Mouse (Mus musculus) gastrocnemius, postnatal 36 days (tissue): ENCODE measurements around the gene Srrm2. TPM values are rescaled to one million over a fixed set of nuclear protein-coding genes. Genes with fewer than 3 reads are reported as not detected.
A peak's percentile ranks its signal among the peaks of the same experiment; 100 is the strongest.
"Not testable (repeated sequence)": the region's sequence is repeated elsewhere in the genome, so short reads cannot be mapped to it uniquely, and the experiment has no call there.

Experiments
- DNase-seq, 2 experiments: peaks; one replicate each; pipeline ENCODE4 v3.0.0; 2022
- intact Hi-C: fragments of 180-260 bp; cut with DNase I; formaldehyde crosslinking; loops from one replicate; pipeline ENCODE4 v1.15.1; 2025
- total RNA-seq, 2 experiments: library from RNA; stranded (reverse); gene quantifications; 2 replicates each; pipeline ENCODE4 v1.2.3; 2021

Gene Srrm2
- total RNA-seq, 2 experiments from 2014 or later: 153 to 189 TPM

DNA sequence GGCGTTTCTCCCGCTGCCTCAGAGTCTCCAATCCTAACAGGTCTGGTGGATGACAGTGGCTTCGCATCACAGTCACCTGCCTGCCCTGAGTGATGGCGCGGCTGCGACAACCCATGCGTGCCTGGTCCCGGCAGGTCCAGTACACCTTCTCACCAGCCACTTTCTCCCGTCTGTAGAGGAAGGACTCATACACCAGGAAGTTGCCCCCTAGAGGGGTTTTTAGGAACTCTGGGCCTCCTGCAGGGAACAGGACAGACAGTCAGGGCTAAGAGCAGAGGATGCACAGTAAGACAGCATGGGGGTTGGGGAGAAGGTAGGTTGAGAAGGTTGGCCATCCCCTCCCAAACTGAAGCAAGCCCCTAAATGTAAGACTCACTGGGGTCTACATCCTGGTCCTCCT lies 30.1 kb upstream of the Srrm2 start:
- intact Hi-C loops: no loop called here
- no peak for DNase-seq

DNA sequence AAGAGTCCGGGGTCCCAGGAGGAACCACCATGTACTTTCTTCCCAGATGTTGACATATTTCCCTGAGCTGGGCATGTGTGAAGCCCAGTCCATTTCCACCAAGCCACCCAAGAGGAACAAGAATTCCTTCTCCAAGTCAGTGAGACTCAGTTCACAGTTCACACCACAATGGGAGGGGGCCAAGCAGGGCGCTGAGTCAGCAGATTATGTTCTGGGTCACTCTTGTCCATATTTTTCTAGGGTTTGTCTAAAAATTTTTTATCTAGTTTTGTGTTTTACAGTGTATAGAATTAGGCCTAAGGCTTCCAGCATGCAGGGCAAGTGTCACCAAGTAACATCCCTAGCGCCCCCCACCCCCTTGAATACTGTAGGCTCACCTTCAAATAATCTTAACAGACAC lies 29.2 kb upstream of the Srrm2 start:
- intact Hi-C loops: no loop called here

DNA sequence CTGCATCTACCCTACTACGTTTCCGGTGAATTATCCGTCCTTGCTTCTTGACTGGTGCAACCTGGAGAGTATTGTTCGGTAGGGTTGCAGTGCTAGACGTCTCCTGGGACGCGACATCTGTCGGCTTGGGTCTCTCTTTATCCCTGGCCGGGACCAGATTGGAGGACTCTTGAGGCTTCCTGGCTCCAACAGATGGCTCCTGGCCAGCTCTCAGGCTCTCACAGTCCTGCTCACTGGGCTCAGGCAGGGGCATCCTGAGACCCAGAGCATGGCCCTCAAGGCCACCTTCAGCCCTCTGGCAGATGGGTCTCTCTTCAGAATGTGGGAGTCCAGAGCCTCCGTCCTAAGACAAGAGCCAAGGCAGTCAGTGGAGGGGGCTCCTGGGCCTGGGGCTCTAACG lies 27.4 kb upstream of the Srrm2 start:
- intact Hi-C loops: no loop called here
- no peak for DNase-seq

More for the DNA sequence above, 29.2 kb upstream of the Srrm2 start:
- no peak for DNase-seq

DNA sequence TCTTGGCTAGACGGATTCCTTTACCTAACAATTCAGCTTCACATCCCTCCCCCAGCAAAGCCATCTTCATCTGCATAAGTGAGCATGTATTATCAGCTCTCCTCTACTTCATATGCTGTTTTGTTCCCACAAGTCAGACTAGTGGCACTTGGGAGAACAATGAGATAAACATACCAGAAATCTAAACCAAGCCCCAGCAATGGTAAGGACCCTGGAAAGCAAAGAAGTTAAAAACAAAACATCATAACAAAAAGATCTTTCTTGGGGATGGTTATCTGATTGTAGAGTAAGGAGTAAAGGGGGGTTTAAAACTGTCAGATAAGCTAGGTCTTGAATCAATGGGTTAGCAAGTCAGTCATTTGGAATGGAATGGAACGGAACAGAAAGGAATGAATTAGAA lies 19.8 kb upstream of the Srrm2 start:
- intact Hi-C loops: loop anchor here (5.0 kb wide), 1 partner anchor 192 kb away; no protein-coding TSS in a partner anchor
- DNase-seq: no peak

DNA sequence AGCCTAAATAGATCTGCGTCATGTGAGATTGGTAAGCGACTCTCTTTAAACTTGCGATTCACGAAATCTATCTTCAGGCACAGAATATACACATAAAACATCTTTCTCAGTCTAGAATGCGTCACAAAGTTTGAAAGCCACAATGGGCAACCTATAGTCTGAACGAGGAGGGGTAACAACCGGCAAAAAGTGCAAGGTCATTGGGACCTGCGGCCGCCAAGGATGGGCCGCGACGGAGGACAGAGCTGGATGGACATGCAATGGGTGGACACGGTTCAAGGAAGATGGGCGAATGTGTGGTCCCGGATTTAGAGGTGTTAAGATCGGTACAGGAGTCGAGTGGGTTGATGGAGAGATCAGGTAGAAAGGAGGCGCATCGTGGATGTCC lies 19.4 kb upstream of the Srrm2 start:
- no peak for DNase-seq
- intact Hi-C loops: loop anchor here (5.0 kb wide), 1 partner anchor 191 kb away; no protein-coding TSS in a partner anchor

DNA sequence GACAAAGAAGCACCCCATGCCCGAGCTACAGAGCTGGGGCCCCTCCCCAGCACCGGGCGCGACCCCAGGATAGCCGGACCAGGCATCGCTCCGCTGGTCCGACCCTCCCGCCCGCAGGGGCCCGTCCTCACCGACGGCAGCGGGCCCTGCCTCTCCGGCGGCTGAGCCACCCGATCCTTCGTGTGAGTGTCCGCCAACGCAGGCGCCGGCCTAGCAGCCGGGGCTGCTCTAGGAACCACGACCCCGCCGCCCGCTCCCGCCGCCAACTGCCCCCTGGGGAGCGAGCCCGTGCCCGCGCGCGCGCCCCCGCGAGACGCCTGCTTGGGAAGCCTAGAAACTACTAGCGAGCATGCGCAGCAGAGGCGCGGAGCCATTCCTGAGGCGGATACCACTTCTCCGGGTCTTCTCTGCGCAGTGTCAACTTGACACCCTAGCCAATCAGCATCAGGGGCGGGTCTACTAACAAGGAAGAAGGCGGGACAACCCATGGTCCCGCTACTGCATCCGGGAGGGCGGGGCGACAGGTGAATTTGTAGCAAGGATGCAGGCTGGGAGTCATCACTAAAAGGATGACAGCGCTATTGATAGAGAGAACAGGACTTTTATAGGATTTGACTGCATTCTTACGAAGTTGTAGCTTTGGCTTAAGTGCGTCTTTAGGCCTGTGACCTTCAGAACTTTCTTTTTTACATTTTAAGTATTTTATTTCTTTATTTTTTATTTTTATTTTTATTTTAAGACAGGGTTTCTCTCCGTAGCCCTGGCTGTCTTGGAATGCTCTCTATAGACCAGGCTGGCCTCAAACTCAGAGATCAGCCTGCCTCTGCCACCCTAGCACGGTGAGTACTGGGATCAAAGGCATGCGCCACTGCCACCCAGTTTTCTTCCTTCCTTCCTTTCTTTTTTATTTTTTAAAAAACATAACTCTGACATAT lies 18.8 kb upstream of the Srrm2 start, which contains the start of gene Flywch1:
Gene Flywch1 (minus strand): TSS at position 319 of the 935 bp plus-strand sequence.
- intact Hi-C loops: loop anchor here (5.0 kb wide), 1 partner anchor 191 kb away; no protein-coding TSS in a partner anchor
- DNase-seq: peak; percentile 96

DNA sequence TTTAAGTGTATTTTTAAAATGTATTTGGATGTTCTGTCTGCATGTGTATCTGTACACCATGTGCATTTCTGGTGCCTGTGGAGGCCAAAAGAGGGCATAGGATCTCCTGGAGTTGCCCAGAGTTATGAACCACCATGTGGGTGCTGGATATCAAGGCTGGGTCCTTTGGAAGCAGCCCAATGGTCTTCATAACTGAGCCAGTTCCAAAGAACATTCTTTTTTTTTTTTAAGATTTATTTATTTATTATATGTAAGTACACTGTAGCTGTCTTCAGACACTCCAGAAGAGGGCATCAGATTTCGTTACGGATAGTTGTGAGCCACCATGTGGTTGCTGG lies 18.1 kb upstream of the Srrm2 start:
- not testable (repeated sequence) for DNase-seq
- intact Hi-C loops: loop anchor here (5.0 kb wide), 1 partner anchor 190 kb away; no protein-coding TSS in a partner anchor

DNA sequence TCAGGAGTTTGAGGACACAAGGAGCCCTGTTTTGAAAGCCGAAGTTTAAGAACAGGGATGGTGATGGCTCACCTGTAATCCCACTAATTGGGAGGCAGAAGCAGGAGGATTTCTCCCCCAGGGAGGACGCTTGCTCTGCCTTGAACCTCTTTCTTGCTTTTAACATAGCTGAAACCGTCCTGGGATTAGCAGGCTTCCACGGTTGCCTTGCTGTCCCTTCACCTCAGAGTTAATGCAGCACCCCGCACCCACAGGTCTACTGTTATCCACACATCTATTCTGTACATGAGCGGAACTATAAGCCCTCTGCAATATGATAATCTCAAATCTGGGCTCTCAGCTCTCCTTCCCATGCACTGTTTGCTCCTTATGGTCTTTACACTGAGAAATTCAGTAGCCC lies 16.7 kb upstream of the Srrm2 start:
- intact Hi-C loops: loop anchor here (2.0 to 5.0 kb wide), 2 partner anchors 69 to 189 kb away; partner anchors contain the start of gene Prss32
- DNase-seq: no peak

DNA sequence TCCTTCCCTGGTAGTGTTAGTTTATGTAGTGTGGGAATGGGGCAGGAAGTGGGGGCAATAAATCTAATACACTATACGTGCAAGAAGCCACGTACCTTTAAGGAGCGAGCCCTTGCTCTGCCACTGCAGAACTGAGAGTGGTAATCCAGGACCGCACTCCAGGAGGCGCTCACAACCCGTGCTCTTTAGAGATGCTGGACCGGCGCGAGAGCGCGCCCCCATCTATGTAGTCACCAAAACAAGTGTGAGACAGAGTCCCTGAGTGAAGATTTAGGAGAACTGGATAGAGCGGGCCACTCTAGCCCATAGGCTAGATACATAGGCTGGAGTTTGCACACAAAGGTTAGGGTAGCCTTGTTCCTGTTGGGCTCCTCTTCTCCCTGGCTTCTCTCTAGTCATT lies 16.2 kb upstream of the Srrm2 start:
- intact Hi-C loops: loop anchor here (2.0 to 5.0 kb wide), 2 partner anchors 69 to 188 kb away; partner anchors contain the start of gene Prss32
- DNase-seq: peak; percentile 71 to 79

DNA sequence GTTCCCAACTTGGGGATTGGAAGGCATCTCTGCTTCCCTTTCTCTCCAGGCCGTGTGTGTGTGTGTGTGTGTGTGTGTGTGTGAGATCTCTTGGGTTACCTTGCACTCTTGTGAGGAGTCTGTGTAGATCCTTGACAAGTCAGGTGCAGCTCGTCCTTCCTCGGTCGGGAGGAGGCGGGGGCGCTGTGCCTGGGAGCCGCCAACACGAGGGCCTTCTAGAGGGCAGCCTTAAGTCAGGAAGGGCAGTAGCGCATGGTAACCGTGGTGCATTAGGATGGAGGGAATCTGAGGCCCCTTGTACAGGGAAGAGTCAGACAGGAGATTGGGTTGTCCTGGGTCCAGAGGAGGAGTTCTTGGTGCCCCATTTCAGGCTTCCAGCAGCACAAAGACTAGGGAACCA lies 14.1 kb upstream of the Srrm2 start:
- no peak for DNase-seq
- intact Hi-C loops: no loop called here

DNA sequence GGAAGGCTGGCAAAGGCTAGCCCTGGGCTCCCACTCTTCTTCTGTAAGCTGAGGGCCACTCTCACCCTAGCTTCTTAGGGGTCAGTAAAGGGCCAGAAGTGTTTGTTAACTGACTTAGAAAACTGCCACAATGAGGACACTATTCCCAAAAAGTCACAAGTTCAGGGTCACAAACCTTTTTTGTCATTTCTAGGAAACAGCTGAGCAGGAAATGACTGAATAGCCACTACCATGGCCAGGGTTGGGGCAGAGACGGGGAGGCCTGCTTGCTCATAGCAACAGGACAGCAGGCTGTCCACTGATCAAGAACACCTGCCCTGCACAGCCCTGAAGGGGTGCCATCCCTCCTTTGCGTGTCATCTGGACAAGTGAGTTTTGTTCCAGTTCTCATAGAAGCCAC lies 13.2 kb upstream of the Srrm2 start:
- intact Hi-C loops: no loop called here
- no peak for DNase-seq

DNA sequence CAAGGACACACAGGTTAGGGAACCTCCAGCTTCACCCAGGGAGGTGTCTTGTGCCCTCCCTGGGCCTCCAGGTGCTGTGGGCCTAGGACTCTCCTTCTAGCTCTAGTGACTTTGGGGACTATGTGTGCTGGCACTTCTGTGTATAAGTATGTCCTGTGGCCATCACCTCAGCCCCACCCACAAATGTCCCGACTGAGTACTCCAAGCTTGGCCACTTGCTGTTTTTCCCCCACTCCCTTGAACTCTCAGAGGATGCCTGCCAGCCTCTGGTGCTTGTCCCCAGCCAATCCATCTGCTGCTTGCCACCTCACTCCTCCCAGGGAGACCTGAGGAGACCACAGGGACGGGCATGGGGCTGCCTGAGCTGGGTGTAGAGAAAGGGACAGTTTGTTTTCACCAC lies 11.9 kb upstream of the Srrm2 start:
- no peak for DNase-seq
- intact Hi-C loops: no loop called here

DNA sequence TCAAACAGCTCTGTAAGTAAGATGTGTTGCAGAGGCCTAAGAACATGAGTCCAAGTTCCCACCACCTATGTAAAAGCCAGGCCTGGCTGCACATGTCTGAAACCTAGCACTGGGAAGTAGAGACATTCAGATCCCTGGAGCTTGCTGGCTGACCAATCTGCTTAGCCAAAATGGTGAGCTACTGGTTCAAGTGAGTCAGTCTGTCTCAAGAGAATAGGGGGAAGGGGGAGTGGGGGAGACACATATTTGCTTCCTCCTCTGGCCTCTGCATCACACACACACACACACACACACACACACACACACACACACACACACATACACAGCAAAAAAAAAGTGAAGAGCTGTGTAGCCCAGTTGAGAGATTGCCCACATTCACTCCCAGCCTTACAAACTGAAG lies 7.0 kb upstream of the Srrm2 start:
- intact Hi-C loops: no loop called here
- DNase-seq: no peak

DNA sequence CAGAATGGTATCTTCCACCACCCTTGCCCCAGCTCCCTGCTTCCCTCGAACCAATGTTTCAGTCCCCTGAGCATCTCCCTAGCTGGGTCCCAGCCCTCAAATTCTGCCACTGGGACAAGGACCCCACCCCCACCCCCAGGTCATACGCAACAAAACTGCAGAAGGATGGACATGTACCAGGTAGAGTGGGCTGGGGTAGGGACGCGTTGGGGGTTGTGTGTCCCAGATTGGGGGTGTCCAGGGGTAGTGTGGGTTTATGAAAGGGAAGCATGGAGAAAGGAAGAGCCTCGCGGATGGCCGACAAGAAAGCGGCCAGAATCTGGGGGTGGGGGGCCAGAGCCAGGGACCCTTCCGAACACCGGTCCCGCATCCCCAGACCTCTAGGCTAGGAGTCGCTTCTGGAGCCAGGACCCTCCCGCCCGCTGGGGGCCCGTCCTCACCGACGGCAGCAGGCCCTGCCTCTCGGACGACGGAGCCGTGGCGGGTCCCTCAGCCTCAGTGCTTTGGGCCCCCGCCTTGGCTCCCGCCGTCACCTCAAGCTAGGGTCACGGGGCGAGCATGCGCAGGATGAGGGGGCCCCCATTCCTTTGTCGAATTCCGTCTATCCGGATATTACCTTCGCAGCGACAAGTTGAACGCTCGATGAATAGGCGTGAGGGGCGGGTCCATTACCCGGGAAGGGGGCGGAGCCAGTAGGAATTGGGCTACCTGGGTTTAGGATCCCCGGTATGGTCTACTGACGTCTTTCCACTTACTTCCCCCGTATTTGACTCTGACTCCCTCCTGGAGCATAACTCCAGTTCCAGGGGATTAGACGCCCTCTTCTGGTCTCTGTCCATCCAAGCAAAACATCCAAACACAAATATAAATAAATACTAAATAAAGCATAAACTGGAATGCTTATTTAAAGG lies 4.5 kb upstream of the Srrm2 start, which contains the start of gene Flywch2:
Gene Flywch2 (minus strand): TSS at position 521 of the 911 bp plus-strand sequence.
- intact Hi-C loops: no loop called here
- peak; percentile 34 to 39 for DNase-seq

DNA sequence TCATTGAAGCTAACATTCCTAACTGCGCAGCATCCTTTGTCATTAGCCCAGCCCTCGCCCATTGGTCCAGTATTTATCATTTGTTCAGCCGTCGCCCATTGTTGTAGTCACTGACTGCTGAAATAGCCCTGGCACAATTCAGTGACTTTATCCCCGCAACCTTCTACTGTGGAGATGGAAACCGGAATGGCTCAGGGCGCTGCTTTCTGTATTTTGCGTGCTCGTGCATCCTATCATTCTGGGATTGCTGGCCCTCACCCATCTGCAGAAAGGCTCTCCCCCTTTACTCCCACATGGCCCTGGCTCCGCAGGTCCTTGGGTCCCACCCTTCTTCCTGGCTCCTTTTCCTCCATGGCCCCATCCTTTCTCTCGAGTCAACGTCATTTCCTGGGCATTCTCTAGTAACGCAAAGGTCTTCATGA lies 3.8 kb upstream of the Srrm2 start:
- no peak for DNase-seq
- intact Hi-C loops: no loop called here

DNA sequence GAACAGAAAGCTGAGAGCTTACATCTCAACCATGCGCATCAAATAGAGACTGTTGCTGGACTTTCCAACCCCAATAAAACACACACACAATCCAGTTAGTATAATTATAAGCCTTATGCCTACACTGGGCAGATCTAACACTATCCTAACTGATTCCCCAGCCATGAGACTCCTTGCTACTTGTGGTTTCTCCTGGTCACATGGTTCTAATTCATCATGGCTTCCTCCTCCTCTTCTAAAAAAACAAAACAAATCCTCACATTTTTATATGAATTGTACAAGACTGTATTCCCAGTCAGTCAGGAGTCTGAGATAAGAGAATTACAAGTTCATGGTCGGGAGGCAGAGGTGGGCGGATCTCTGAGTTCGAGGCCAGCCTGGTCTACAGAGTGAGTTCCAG lies 1.4 kb upstream of the Srrm2 start:
- intact Hi-C loops: no loop called here

DNA sequence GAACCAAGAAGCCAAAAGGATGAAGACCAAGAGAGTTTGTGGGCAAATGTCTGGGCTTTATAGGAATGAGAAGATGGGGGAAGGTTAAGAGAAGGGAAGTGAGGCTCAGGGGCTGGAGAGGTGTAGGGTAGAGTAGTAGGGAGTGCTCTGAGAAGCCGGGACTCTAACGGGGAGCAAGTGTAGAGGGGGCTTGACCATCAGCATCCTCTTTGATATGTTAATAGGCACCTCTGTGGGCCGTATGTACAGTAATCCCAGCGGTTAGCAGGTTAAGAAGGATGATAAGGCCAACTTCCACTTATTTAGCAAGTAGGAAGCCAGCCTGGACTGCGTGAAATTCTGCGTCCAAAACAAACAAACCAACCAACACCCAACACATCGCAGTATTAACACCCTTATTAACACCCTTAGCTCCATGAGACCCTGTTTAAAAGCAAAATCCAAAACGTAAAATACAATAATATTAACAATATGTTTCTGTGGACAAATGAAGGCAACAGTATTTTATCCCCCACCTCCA lies 523 bp upstream of the Srrm2 start:
- DNase-seq: no peak
- intact Hi-C loops: no loop called here

More for the DNA sequence above, 1.4 kb upstream of the Srrm2 start:
- DNase-seq: no peak

DNA sequence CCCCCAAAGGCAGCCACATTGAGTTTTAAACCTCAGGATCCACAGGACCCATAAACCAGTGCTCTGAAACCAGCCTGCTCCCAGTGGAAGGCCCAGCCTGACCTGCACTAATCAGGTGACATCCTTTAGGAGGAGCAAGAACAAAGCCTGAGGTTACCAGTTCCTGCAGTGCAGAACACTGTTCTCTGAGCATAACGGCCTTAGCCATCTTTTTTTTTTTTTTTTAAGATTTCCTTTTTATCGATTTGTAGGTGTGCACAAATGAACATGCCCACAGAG lies 686 bp downstream of the Srrm2 start:
- intact Hi-C loops: no loop called here
- DNase-seq: no peak

DNA sequence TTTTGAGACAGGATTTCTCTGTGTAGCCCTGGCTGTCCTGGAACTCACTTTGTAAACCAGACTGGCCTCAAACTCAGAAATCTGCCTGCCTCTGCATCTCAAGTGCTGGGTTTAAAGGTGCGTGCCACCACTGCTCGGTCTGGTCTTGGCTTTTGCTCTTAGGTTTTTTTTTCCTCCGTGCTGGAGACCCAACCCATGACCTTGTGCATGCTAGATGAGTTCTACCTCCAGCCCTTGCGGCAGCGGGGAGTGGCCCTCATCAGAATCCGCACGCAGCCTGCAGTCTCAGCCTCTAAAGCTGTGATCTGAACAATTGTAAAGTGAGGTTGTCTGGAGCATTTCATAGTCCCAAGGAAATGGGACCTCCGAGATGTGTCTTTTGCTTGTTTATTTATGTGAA lies 5.0 kb downstream of the Srrm2 start:
- intact Hi-C loops: loop anchor here (5.0 kb wide), 2 partner anchors 37 to 53 kb away; partner anchors contain the start of gene Paqr4

DNA sequence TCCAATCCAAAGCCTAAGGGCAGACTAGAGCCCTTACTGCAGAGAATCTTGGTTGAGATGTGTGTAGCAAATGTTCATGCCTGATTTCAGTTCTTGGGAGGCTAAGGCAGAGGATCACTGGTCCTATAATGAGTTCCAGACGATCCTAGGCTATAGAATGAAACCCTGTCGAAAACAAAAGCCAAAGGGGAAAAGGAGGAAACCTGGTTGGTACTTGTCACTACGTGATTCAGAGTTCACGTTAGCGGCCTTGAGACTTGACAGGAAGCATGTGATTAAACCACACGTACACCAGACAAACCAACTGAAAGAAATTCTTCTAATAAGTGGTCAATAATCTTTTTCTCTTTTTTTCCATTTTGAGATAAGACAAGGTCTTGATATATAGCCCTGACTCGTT lies 7.0 kb downstream of the Srrm2 start:
- intact Hi-C loops: loop anchor here (5.0 kb wide), 2 partner anchors 35 to 55 kb away; partner anchors contain the start of gene Paqr4
- no peak for DNase-seq

More for the DNA sequence above, 5.0 kb downstream of the Srrm2 start:
- DNase-seq: no peak

DNA sequence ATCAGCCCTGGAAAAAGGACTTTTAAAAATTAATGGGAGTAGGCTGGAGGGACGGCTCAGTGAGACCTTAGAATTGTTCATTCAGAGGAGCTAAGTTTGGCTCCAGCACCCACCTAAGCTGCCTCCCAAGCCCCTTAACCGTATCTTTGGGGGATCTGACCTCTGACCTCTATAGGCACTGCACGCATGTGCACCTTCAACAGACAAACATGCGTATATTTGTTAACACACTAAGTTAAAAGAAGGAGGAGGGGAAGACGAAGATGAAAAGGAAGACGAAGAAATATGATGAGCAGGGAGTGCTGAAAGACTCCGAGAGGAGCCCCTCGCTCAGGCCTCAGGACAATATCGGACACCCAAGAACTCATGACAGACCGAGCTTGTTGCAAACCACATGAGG lies 11.3 kb downstream of the Srrm2 start:
- intact Hi-C loops: no loop called here
- no peak for DNase-seq
